Mouse (Mus musculus): ENCODE data around the gene 4930404N11Rik. TPM values are rescaled to one million over a fixed set of nuclear protein-coding genes. Genes with fewer than 3 reads are reported as not detected.

Gene 4930404N11Rik
- polyA plus RNA-seq, 1 experiment from 2014 or later, result 0.37 TPM

DNA sequence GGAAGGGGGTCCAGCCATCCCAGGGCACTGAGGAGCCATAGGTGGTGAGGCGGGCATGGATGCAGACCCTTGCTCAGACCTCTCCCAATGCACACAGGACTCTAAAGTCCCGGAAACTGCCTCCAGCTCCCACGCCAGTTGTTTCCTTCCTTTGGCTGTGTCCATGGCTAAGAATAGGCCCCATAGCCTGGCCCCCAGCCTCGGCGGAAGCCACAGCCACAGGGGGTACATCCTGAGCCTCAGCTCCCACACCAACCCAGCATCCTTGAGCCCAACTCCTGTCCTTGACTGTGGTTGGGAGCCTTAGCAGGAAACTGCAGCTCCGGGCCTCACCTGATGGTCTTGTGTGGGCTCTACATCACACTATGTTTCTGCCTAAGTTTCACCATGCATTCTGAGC, 38.8 kb downstream of the 4930404N11Rik start:
- Histone ChIP-seq H3K4me2 (ENCODE audit: low read length) (no peak overlapping the region), H3K36me3 (ENCODE audit: control insufficient read depth, insufficient read depth, low read length) (peaks cover 58% of the 10 kb centered on the region), H3K27me3 (ENCODE audit: control insufficient read depth, insufficient read depth, low read length) (no peaks in the 10 kb centered on the region), H3K9me3 (ENCODE audit: control insufficient read depth, low read length) (no peaks in the 10 kb centered on the region), H3K9ac (replicated peaks; ENCODE audit: low read length) (no peak overlapping the region), H3K4me3 (replicated peaks; ENCODE audit: low read depth, low read length) (no peak overlapping the region), H3K27ac (replicated peaks; ENCODE audit: low read depth, low read length) (no peak overlapping the region), H3K4me1 (ENCODE audit: control insufficient read depth, insufficient read depth, low read length) (peaks cover 3% of the 10 kb centered on the region)
- DNase-seq (no peak), ATAC-seq (ENCODE audit: low FRiP score, low TSS enrichment) (no peak)
- 80% methylated on average over 6 of the region's 6 CpGs for WGBS

GRCm38 (mm10) chr10:81325781-81326180, 39.8 kb downstream of the 4930404N11Rik start:
- H3K9me3 ChIP-seq (ENCODE audit: control insufficient read depth, low read length), result no peaks in the 10 kb centered on the region
- H3K4me1 ChIP-seq (ENCODE audit: control insufficient read depth, insufficient read depth, low read length), result peaks cover 8% of the 10 kb centered on the region
- DNase-seq (no peak), ATAC-seq (ENCODE audit: low FRiP score, low TSS enrichment) (no peak)
- no peak overlapping the region for H3K4me3 ChIP-seq (replicated peaks; ENCODE audit: low read depth, low read length)
- 96% methylated on average over 18 of the region's 18 CpGs for WGBS
- H3K36me3 ChIP-seq (ENCODE audit: control insufficient read depth, insufficient read depth, low read length), result peaks cover 58% of the 10 kb centered on the region
- no peak overlapping the region for H3K27ac ChIP-seq (replicated peaks; ENCODE audit: low read depth, low read length)
- no peak overlapping the region for H3K9ac ChIP-seq (replicated peaks; ENCODE audit: low read length)
- no peaks in the 10 kb centered on the region for H3K27me3 ChIP-seq (ENCODE audit: control insufficient read depth, insufficient read depth, low read length)
- no peak overlapping the region for H3K4me2 ChIP-seq (ENCODE audit: low read length)

DNA sequence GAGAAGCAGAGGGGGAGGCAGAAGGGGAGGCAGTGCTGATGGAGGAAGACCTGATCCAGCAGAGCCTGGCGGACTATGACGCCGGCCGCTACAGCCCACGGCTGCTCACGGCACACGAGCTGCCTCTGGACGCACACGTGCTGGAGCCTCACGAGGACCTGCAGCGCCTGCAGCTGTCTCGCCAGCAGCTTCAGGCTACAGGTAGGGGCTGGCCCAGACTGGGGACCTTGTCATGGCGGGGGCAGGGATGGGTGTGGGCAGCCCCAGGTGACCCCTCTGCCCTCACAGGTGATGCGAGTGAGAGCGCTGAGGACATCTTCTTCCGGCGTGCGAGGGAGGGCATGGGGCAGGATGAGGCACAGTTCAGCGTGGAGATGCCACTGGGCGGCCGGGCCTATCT, 40.4 kb downstream of the 4930404N11Rik start:
- ATAC-seq (ENCODE audit: low FRiP score, low TSS enrichment), result no peak
- Histone ChIP-seq H3K4me2 (ENCODE audit: low read length) (no peak overlapping the region), H3K36me3 (ENCODE audit: control insufficient read depth, insufficient read depth, low read length) (peaks cover 58% of the 10 kb centered on the region), H3K27ac (replicated peaks; ENCODE audit: low read depth, low read length) (no peak overlapping the region), H3K4me3 (replicated peaks; ENCODE audit: low read depth, low read length) (no peak overlapping the region), H3K9me3 (ENCODE audit: control insufficient read depth, low read length) (no peaks in the 10 kb centered on the region), H3K4me1 (ENCODE audit: control insufficient read depth, insufficient read depth, low read length) (peaks cover 8% of the 10 kb centered on the region), H3K9ac (replicated peaks; ENCODE audit: low read length) (no peak overlapping the region), H3K27me3 (ENCODE audit: control insufficient read depth, insufficient read depth, low read length) (no peaks in the 10 kb centered on the region)
- 94% methylated on average over 21 of the region's 21 CpGs for WGBS
- no peak for DNase-seq

- 94% methylated on average over 18 of the region's 18 CpGs for WGBS
- Histone ChIP-seq H3K4me2 (ENCODE audit: low read length) (no peak overlapping the region), H3K4me1 (ENCODE audit: control insufficient read depth, insufficient read depth, low read length) (peaks cover 15% of the 10 kb centered on the region), H3K9ac (replicated peaks; ENCODE audit: low read length) (no peak overlapping the region), H3K27ac (replicated peaks; ENCODE audit: low read depth, low read length) (no peak overlapping the region), H3K27me3 (ENCODE audit: control insufficient read depth, insufficient read depth, low read length) (no peaks in the 10 kb centered on the region), H3K4me3 (replicated peaks; ENCODE audit: low read depth, low read length) (no peak overlapping the region), H3K9me3 (ENCODE audit: control insufficient read depth, low read length) (no peaks in the 10 kb centered on the region), H3K36me3 (ENCODE audit: control insufficient read depth, insufficient read depth, low read length) (peaks cover 58% of the 10 kb centered on the region)
- ATAC-seq (ENCODE audit: low FRiP score, low TSS enrichment) (no peak), DNase-seq (no peak)
Measured at GRCm38 (mm10) chr10:81323791-81324530, 41.7 kb downstream of the 4930404N11Rik start.

- ATAC-seq (ENCODE audit: low FRiP score, low TSS enrichment) (no peak), DNase-seq (no peak)
- peaks cover 15% of the 10 kb centered on the region for H3K4me1 ChIP-seq (ENCODE audit: control insufficient read depth, insufficient read depth, low read length)
- no peak overlapping the region for H3K4me2 ChIP-seq (ENCODE audit: low read length)
- peaks cover 60% of the 10 kb centered on the region for H3K36me3 ChIP-seq (ENCODE audit: control insufficient read depth, insufficient read depth, low read length)
- WGBS, result 92% methylated on average over 23 of the region's 23 CpGs
- no peaks in the 10 kb centered on the region for H3K9me3 ChIP-seq (ENCODE audit: control insufficient read depth, low read length)
- no peak overlapping the region for H3K27ac ChIP-seq (replicated peaks; ENCODE audit: low read depth, low read length)
- H3K9ac ChIP-seq (replicated peaks; ENCODE audit: low read length), result no peak overlapping the region
- no peaks in the 10 kb centered on the region for H3K27me3 ChIP-seq (ENCODE audit: control insufficient read depth, insufficient read depth, low read length)
- H3K4me3 ChIP-seq (replicated peaks; ENCODE audit: low read depth, low read length), result no peak overlapping the region
Measured at GRCm38 (mm10) chr10:81323141-81323775, 42.4 kb downstream of the 4930404N11Rik start.

GRCm38 (mm10) chr10:81322444-81322843, 43.2 kb downstream of the 4930404N11Rik start:
- H3K9ac ChIP-seq (replicated peaks; ENCODE audit: low read length), result no peak overlapping the region
- WGBS, result 93% methylated on average over 27 of the region's 27 CpGs
- ATAC-seq (ENCODE audit: low FRiP score, low TSS enrichment), result no peak

DNA sequence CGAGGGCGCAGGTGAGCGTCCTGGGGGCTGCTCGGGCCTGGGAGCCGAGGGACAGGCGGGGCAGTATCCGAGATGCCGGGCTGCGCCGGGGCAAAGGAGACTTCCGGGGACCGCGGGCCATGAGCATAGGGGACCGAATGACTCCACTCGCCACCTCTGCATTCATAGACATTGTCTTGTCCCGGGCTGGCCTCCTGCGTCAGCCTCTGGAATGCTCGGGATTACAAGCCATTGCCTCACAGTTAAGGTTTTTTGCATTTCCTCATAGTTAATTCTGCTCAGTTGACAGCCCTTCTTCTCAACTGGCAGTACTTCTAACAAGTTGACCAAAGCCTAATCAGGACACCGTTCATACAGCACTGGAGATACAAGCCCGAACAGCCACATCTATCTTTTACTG, 44.2 kb downstream of the 4930404N11Rik start:
- Histone ChIP-seq H3K4me2 (ENCODE audit: low read length) (peak overlapping the region; percentile 79), H3K4me1 (ENCODE audit: control insufficient read depth, insufficient read depth, low read length) (peaks cover 15% of the 10 kb centered on the region), H3K9ac (replicated peaks; ENCODE audit: low read length) (peak overlapping the region; percentile 76), H3K27ac (replicated peaks; ENCODE audit: low read depth, low read length) (peak overlapping the region; percentile 94), H3K27me3 (ENCODE audit: control insufficient read depth, insufficient read depth, low read length) (no peaks in the 10 kb centered on the region), H3K4me3 (replicated peaks; ENCODE audit: low read depth, low read length) (peak overlapping the region; percentile 93), H3K36me3 (ENCODE audit: control insufficient read depth, insufficient read depth, low read length) (peaks cover 62% of the 10 kb centered on the region), H3K9me3 (ENCODE audit: control insufficient read depth, low read length) (no peaks in the 10 kb centered on the region)
- DNase-seq (no peak), ATAC-seq (ENCODE audit: low FRiP score, low TSS enrichment) (0 out of 2 replicates have a peak, but pooled peaks have one; percentile 0)
- 4% methylated on average over 20 of the region's 20 CpGs for WGBS

More at GRCm38 (mm10) chr10:81322444-81322843, 43.2 kb downstream of the 4930404N11Rik start:
- Histone ChIP-seq H3K4me2 (ENCODE audit: low read length) (no peak overlapping the region), H3K36me3 (ENCODE audit: control insufficient read depth, insufficient read depth, low read length) (peaks cover 61% of the 10 kb centered on the region), H3K27ac (replicated peaks; ENCODE audit: low read depth, low read length) (no peak overlapping the region), H3K27me3 (ENCODE audit: control insufficient read depth, insufficient read depth, low read length) (no peaks in the 10 kb centered on the region), H3K4me3 (replicated peaks; ENCODE audit: low read depth, low read length) (peak overlapping the region; percentile 93; the same call in 1 of the 2 replicates), H3K4me1 (ENCODE audit: control insufficient read depth, insufficient read depth, low read length) (peaks cover 15% of the 10 kb centered on the region), H3K9me3 (ENCODE audit: control insufficient read depth, low read length) (no peaks in the 10 kb centered on the region)
- DNase-seq, result no peak

DNA sequence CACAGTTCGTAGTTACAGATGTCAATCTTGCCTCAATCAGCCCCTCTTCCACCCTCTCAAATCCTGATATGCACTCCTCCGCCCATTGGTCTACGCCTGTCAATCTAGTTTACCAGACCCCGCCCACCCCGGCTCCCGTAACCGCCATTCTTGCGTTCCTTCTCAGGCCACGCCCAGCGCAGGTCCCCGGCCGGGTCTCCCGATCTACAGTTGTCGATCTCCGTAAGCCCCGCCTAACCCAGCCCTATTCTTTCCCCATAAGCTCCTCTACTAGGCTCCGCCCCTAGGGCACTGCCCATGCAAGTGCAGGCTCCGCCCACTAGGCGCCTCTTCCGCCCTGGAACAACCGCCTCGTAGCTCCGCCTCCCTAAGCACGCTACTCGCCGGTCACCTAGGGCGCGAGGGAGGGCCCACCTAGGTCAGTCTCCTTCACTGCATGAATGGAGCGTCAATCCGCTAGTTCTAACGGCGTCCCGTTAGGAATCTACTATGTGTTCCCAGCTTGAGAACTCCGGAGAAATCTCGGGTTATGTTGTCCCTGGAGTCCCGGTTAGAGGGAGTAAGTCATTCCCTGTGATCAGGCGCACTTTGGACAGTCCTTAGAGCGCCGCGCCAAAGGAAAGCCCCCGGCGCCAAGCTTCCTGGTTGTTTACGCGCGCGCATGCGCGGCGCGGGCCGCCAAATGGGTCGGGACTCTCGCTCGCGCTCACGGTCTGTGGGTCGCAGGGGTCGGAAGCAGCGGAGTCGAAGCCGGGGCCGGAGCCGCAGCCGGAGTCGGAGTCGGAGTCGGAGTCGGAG, 44.9 kb downstream of the 4930404N11Rik start, which contains the start of gene Cactin:
Gene Cactin, plus strand, starts transcription at position 554 of the 798 bp plus-strand sequence.
- H3K27me3 ChIP-seq (ENCODE audit: control insufficient read depth, insufficient read depth, low read length), result no peaks in the 10 kb centered on the region
- H3K4me2 ChIP-seq (ENCODE audit: low read length), result peak within 1 kb of the TSS; percentile 79
- peak within 1 kb of the TSS; percentile 93 for H3K4me3 ChIP-seq (replicated peaks; ENCODE audit: low read depth, low read length)
- ATAC-seq (ENCODE audit: low FRiP score, low TSS enrichment) (peak; percentile 94), DNase-seq (peak; percentile 100)
- peak within 1 kb of the TSS; percentile 76 for H3K9ac ChIP-seq (replicated peaks; ENCODE audit: low read length)
- peaks cover 15% of the 10 kb centered on the region for H3K4me1 ChIP-seq (ENCODE audit: control insufficient read depth, insufficient read depth, low read length)
- H3K9me3 ChIP-seq (ENCODE audit: control insufficient read depth, low read length), result no peaks in the 10 kb centered on the region
- under 1% methylated on average over 68 of the region's 68 CpGs for whole genome bisulfite sequencing
- peak within 1 kb of the TSS; percentile 94 for H3K27ac ChIP-seq (replicated peaks; ENCODE audit: low read depth, low read length)
- H3K36me3 ChIP-seq (ENCODE audit: control insufficient read depth, insufficient read depth, low read length), result peaks cover 62% of the 10 kb centered on the region
